Mouse (Mus musculus) heart, embryonic 11.5 days (tissue): ENCODE measurements around the gene Dnajc21. TPM values are rescaled to one million over a fixed set of nuclear protein-coding genes. Genes with fewer than 3 reads are reported as not detected.

Source experiments
- ATAC-seq: fragments of 200-750 bp; cut with Nextera tagmentation; replicated peaks from 2 replicates; pipeline ENCODE4 v1.8.0; 2017; ENCODE audit warnings: moderate library complexity; ENCODE audit not compliant: insufficient number of reproducible peaks, low FRiP score, low TSS enrichment
- H3K27ac ChIP-seq: fragments of 300-500 bp; sonication (generic); 2 replicates; pipeline ENCODE4 v1.5.1; 2014; ENCODE audit warnings: mild to moderate bottlenecking, low read depth, low read length
- H3K27me3 ChIP-seq: fragments of 300-500 bp; sonication (generic); 2 replicates; pipeline ENCODE4 v1.6.1; 2014; ENCODE audit warnings: mild to moderate bottlenecking, low read length, mixed read lengths; ENCODE audit not compliant: control insufficient read depth, insufficient read depth
- H3K36me3 ChIP-seq: fragments of 300-500 bp; sonication (generic); 2 replicates; pipeline ENCODE4 v1.6.1; 2014; ENCODE audit warnings: mild to moderate bottlenecking, low read length, moderate library complexity, mixed read lengths; ENCODE audit not compliant: control insufficient read depth, insufficient read depth
- H3K4me1 ChIP-seq: fragments of 300-500 bp; sonication (generic); 2 replicates; pipeline ENCODE4 v1.6.1; 2014; ENCODE audit warnings: low read length; ENCODE audit not compliant: control insufficient read depth, insufficient read depth
- H3K4me2 ChIP-seq: fragments of 300-500 bp; sonication (generic); 2 replicates; pipeline ENCODE4 v1.6.1; 2014; ENCODE audit warnings: mild to moderate bottlenecking, moderate library complexity
- H3K4me3 ChIP-seq: fragments of 300-500 bp; sonication (generic); 2 replicates; pipeline ENCODE4 v1.5.1; 2014; ENCODE audit warnings: low read depth, low read length
- H3K9ac ChIP-seq: fragments of 300-500 bp; sonication (generic); 2 replicates; pipeline ENCODE4 v1.6.1; 2014; ENCODE audit warnings: mild to moderate bottlenecking, low read depth, low read length, moderate library complexity
- H3K9me3 ChIP-seq: fragments of 300-500 bp; sonication (generic); replicated peaks from 2 replicates; pipeline ENCODE4 v1.6.1; 2016; ENCODE audit warnings: low read length; ENCODE audit not compliant: control insufficient read depth
- WGBS: fragments of 180-500 bp; shearing (Covaris S2); extraction: QIAGEN DNeasy Blood & Tissue Kit; methylation state at CpG from one replicate; pipeline ENCODE4 v1.1.7; 2014; ENCODE audit not compliant: insufficient replicate concordance; 5-methylcytosine and 5-hydroxymethylcytosine counted together
- polyA plus RNA-seq: library from polyadenylated mRNA; unstranded; fragments of >200 nt; fragmentation: Nextera tagmentation; extraction: Ambion mirVana; gene quantifications from 2 replicates; pipeline ENCODE4 v1.2.1, GENCODE M21; 2014

Dnajc21 gene
- polyA plus RNA-seq, 1 experiment from 2014 or later: 13.4 TPM

DNA sequence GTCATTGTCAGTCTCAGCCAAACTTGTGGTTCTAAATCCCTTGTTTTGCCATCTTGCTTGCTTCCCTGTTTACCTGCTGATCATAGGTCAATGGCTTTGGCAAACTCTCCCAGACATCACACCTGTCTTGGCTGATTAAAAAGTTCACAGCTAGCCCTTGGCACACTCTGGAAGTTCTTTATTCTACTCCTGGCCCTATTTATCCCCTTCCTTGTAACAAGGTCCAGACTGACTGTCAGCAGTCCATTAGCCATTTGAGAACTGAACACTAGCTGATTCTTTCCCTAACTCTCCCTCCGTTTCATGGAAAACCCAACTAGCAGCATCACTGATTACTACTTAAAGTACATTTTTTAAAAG, 48.6 kb downstream of the Dnajc21 start:
- H3K9me3 ChIP-seq: no peaks in the 10 kb centered on the region
- no peaks in the 10 kb centered on the region for H3K27me3 ChIP-seq
- no peak overlapping the region for H3K4me3 ChIP-seq
- H3K27ac ChIP-seq: no peak overlapping the region
- ATAC-seq: no peak
- H3K4me1 ChIP-seq: no peaks in the 10 kb centered on the region
- H3K36me3 ChIP-seq: no peaks in the 10 kb centered on the region
- no peak overlapping the region for H3K9ac ChIP-seq
- H3K4me2 ChIP-seq: no peak overlapping the region
- 89% methylated on average over 1 of the region's 1 CpGs for WGBS

- Histone ChIP-seq H3K4me3 (no peak overlapping the region), H3K27me3 (no peaks in the 10 kb centered on the region), H3K27ac (no peak overlapping the region), H3K9me3 (no peaks in the 10 kb centered on the region), H3K36me3 (no peaks in the 10 kb centered on the region), H3K4me2 (no peak overlapping the region), H3K4me1 (no peaks in the 10 kb centered on the region), H3K9ac (no peak overlapping the region)
- 35% methylated on average over 7 of the region's 7 CpGs for WGBS
- no peak for ATAC-seq
These were observed 49.1 kb downstream of the Dnajc21 start for GRCm38 (mm10) chr15:10421138-10421784.

GRCm38 (mm10) chr15:10413656-10414055, 56.7 kb downstream of the Dnajc21 start:
- Histone ChIP-seq H3K4me3 (no peak overlapping the region), H3K4me1 (no peaks in the 10 kb centered on the region), H3K4me2 (no peak overlapping the region), H3K27me3 (no peaks in the 10 kb centered on the region), H3K9ac (no peak overlapping the region), H3K9me3 (no peaks in the 10 kb centered on the region), H3K27ac (no peak overlapping the region), H3K36me3 (no peaks in the 10 kb centered on the region)
- no peak for ATAC-seq
- WGBS: 80% methylated on average over 6 of the region's 6 CpGs

DNA sequence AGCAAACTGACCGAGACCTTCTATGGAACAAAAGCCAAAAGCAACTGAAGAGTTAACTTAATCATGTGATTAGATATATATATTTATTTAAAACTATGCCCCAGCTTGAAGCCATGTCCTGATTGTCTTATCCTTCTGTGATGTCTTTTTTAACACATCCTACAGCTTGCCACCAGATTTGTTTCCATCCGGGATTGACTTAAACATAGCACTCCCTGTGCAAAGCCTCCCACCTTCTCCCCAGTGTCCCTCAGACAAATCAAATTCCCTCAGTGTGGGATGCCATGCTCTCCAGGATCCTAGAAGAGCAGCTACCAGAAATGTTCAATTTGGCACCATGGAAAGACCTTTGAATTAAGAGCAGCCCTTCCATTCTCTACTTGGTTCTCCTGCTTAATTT, 59.4 kb downstream of the Dnajc21 start:
- Histone ChIP-seq H3K4me3 (no peak overlapping the region), H3K4me2 (no peak overlapping the region), H3K9ac (no peak overlapping the region), H3K9me3 (no peaks in the 10 kb centered on the region), H3K27ac (no peak overlapping the region), H3K4me1 (no peaks in the 10 kb centered on the region), H3K27me3 (no peaks in the 10 kb centered on the region), H3K36me3 (no peaks in the 10 kb centered on the region)
- WGBS: 67% methylated on average over 2 of the region's 2 CpGs
- no peak for ATAC-seq

GRCm38 (mm10) chr15:10409842-10410241, 60.5 kb downstream of the Dnajc21 start:
- WGBS: 79% methylated on average over 3 of the region's 3 CpGs
- Histone ChIP-seq H3K4me2 (no peak overlapping the region), H3K36me3 (no peaks in the 10 kb centered on the region), H3K4me1 (no peaks in the 10 kb centered on the region), H3K9me3 (no peaks in the 10 kb centered on the region), H3K9ac (no peak overlapping the region), H3K27ac (no peak overlapping the region), H3K27me3 (no peaks in the 10 kb centered on the region), H3K4me3 (no peak overlapping the region)
- ATAC-seq: no peak

DNA sequence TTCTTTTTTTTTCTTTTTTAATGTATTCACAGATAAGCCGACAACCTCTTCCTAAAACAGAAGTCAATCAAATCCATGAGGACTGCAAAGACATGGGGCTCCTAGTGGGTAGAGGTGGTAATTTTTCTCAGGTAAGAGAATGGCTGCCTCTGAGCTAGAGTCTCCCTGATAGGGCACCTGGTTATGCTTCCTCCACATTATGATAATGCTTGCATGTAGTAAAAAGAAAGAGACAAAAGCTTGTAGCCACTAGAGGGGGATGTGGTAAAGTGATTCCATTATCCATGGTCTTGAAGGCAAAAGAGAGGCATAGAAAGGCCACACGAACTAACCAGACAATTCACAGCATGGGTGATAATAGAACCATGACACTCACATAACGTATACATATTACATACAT, 69.9 kb downstream of the Dnajc21 start:
- no peak for ATAC-seq
- Histone ChIP-seq H3K9me3 (no peaks in the 10 kb centered on the region), H3K4me2 (no peak overlapping the region), H3K9ac (no peak overlapping the region), H3K27ac (no peak overlapping the region), H3K4me3 (no peak overlapping the region), H3K4me1 (no peaks in the 10 kb centered on the region), H3K36me3 (no peaks in the 10 kb centered on the region), H3K27me3 (no peaks in the 10 kb centered on the region)
- 63% methylated on average over 3 of the region's 3 CpGs for WGBS

GRCm38 (mm10) chr15:10399795-10400194, 70.5 kb downstream of the Dnajc21 start:
- H3K4me3 ChIP-seq: no peak overlapping the region
- WGBS: 72% methylated on average over 2 of the region's 2 CpGs

More at GRCm38 (mm10) chr15:10399795-10400194, 70.5 kb downstream of the Dnajc21 start:
- ATAC-seq: no peak
- H3K4me2 ChIP-seq: no peak overlapping the region
- no peak overlapping the region for H3K9ac ChIP-seq
- no peaks in the 10 kb centered on the region for H3K9me3 ChIP-seq
- H3K27me3 ChIP-seq: no peaks in the 10 kb centered on the region
- no peak overlapping the region for H3K27ac ChIP-seq
- no peaks in the 10 kb centered on the region for H3K36me3 ChIP-seq
- no peaks in the 10 kb centered on the region for H3K4me1 ChIP-seq

Other genes starting within 250 kb of the Dnajc21 start
- gene Gm21973, start 145.1 kb downstream of the Dnajc21 start, polyA plus RNA-seq: not detected in 2 replicates
- gene Agxt2, start 112.0 kb downstream of the Dnajc21 start, polyA plus RNA-seq: 0.16 TPM in 1 of 2 replicates, not detected in the other
- 86.9 and 92.6 TPM in 2 replicates for gene Brix1, start 15.4 kb upstream of the Dnajc21 start, polyA plus RNA-seq
- gene Rad1, start 15.5 kb upstream of the Dnajc21 start, polyA plus RNA-seq: 19.6 and 20.1 TPM in 2 replicates
- not detected in 2 replicates for gene Ttc23l, start 88.2 kb upstream of the Dnajc21 start, polyA plus RNA-seq
- 30.5 and 30.6 TPM in 2 replicates for gene Rai14, start 244.1 kb upstream of the Dnajc21 start, polyA plus RNA-seq